Comparison of ENCODE assay signal across 30 mouse cellular contexts in the genomic region with DNA sequence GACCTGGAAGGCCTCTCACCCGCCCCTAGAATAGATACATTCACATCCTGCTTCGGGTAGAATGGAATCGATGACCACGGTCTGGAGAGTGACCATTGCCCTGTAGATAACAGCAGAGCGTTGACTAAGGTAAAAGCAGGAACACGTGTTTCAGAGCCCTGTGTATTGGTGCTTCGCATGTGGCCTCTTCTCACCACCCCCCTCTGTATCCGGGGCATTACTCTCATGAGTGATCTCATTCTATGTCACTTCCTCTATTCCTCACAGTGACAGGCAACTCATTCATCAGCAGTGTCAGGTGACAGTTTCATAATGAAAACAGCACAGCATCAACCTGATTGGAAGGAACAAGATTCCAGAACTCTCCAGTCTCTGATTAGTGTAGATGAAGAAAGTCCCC. TPM values are rescaled to one million over a fixed set of nuclear protein-coding genes. Genes with fewer than 3 reads are reported as not detected.
A peak's percentile ranks its signal among the peaks of the same experiment; 100 is the strongest.
DNase-seq lines count a peak whose midpoint lies in the region; ATAC-seq lines count a peak whose summit lies in the region.
"Had no signal": no experiment of that assay in that cellular context is flagged by ENCODE, and none has a peak within 500 bp of the region (broad histone marks: within the 10 kb centered on the region; RNA-seq: fewer than 3 reads in every experiment).

No protein-coding gene starts in this region.

- no peak overlapping the region for H3K4me2 ChIP-seq in liver, embryonic 12.5 days
- H3K4me2 ChIP-seq: forebrain, embryonic 13.5 days; heart, embryonic 12.5 days had no signal

- no peak overlapping the region for H3K9ac ChIP-seq in liver, embryonic 12.5 days
- H3K9ac ChIP-seq: forebrain, embryonic 13.5 days; heart, embryonic 12.5 days had no signal

- 0 out of 2 replicates have a peak, but pooled peaks have one; percentile 5 for ATAC-seq in granulocyte monocyte progenitor cell, adult 5-6 weeks (replicated peaks; ENCODE audit: poor library complexity, severe bottlenecking)
- ATAC-seq in liver, embryonic 12.5 days: peak; percentile 63
- ATAC-seq: forebrain, embryonic 13.5 days; Patski had no signal

- DNase-seq in A20 (ENCODE audit: low read depth, low spot score) (peak; percentile 18), MN1 (ENCODE audit: low spot score) (no peak)
- DNase-seq in retina, embryonic 14.5 days (ENCODE audit: low spot score): peak; percentile 12
- no peak for DNase-seq in heart, adult 8-10 months (ENCODE audit: low spot score)
- DNase-seq in left cerebral cortex, postnatal 25 days (ENCODE audit: low spot score in 2 of 2): no peak
- DNase-seq in cerebellum, postnatal 36 days: no peak
- DNase-seq: adrenal gland, postnatal 36 days; cerebellum, adult 11-12 months; cerebellum, postnatal 10 days; gastrocnemius, adult 2 months; heart, postnatal 10 days; kidney, adult 9 months; kidney, postnatal 14 days; lung, adult 2 months; lung, postnatal 14 days; midbrain, embryonic 14.5 days; thymus, adult 2 months; thymus, postnatal 4 days had no signal

- WGBS in liver, embryonic 12.5 days (ENCODE audit: insufficient replicate concordance): 38% methylated on average over 8 of the region's 8 CpGs

- intact Hi-C loops in left cerebral cortex, postnatal 25 days (cut with DNase I): no loop called here

- 0 out of 2 replicates have a peak, but pooled peaks cover 3% of the 10 kb centered on the region for H3K36me3 ChIP-seq in liver, embryonic 12.5 days
- H3K36me3 ChIP-seq: heart, embryonic 12.5 days had no signal

- no peaks in the 10 kb centered on the region for H3K9me3 ChIP-seq in liver, embryonic 12.5 days (replicated peaks)
- H3K9me3 ChIP-seq: forebrain, embryonic 13.5 days; heart, embryonic 12.5 days; megakaryocyte, embryonic 14.5 days had no signal

- H3K4me3 ChIP-seq in liver, embryonic 12.5 days: no peak overlapping the region
- H3K4me3 ChIP-seq: forebrain, embryonic 13.5 days; gastrocnemius, adult 2 months; heart, embryonic 12.5 days; megakaryocyte, embryonic 14.5 days had no signal

- 0 out of 2 replicates have a peak overlapping the region, but pooled peaks have one; percentile 40 for H3K27ac ChIP-seq in liver, embryonic 12.5 days
- H3K27ac ChIP-seq: forebrain, embryonic 13.5 days; gastrocnemius, adult 2 months had no signal

- no peaks in the 10 kb centered on the region for H3K27me3 ChIP-seq in liver, embryonic 12.5 days (replicated peaks)
- H3K27me3 ChIP-seq: forebrain, embryonic 13.5 days; heart, embryonic 12.5 days; megakaryocyte, embryonic 14.5 days; Patski had no signal

- no peaks in the 10 kb centered on the region for H3K4me1 ChIP-seq in liver, embryonic 12.5 days
- H3K4me1 ChIP-seq: forebrain, embryonic 13.5 days; megakaryocyte, embryonic 14.5 days had no signal

RNA-seq across cellular contexts. Expression of gene Tm4sf4, which starts 10.2 kb away (rescaled TPM):
- not detected in 2 replicates for total RNA-seq in granulocyte monocyte progenitor cell, adult 5-6 weeks (2014; fragmentation: Nextera tagmentation)
- not detected in 2 replicates for total RNA-seq in granulocyte monocyte progenitor cell, adult 5-6 weeks (2017)
- polyA plus RNA-seq in liver, embryonic 12.5 days (2016; fragmentation: Nextera tagmentation; extraction: Ambion mirVana): 17.1 and 18.8 TPM in 2 replicates
- total RNA-seq in heart, adult 8-10 months (2022): not detected
- total RNA-seq in left cerebral cortex, postnatal 25 days (2021): not detected
- total RNA-seq: gastrocnemius, adult 2 months; heart, postnatal 10 days; layer of hippocampus, adult 18-20 months; layer of hippocampus, postnatal 14 days; left cerebral cortex, adult 8-10 months had no signal
- polyA plus RNA-seq: embryonic facial prominence, embryonic 14.5 days; forebrain, embryonic 13.5 days; hindbrain, embryonic 11.5 days; limb, embryonic 11.5 days had no signal

Comparison
In these comparisons a context has a peak if more than half of its experiments do, and no peak if none do; other contexts are left out.
1. DNase-seq: peak in A20 (single experiment) and retina, embryonic 14.5 days (single experiment); none in heart, adult 8-10 months (single experiment), left cerebral cortex, postnatal 25 days (0 of 2), cerebellum, postnatal 36 days (0 of 2) and MN1 (single experiment).